Mouse (Mus musculus): ENCODE data around the gene Gm10097. TPM values are rescaled to one million over a fixed set of nuclear protein-coding genes. Genes with fewer than 3 reads are reported as not detected.

The Gm10097 gene
- polyA plus RNA-seq, 1 experiment = not detected

GRCm38 (mm10) chr10:5067113-5067512 lies 1.9 kb upstream of the Gm10097 start:
- H3K4me1 ChIP-seq (ENCODE audit: control insufficient read depth, insufficient read depth, insufficient read length, low read length) = no peaks in the 10 kb centered on the region
- no peak overlapping the region for H3K4me3 ChIP-seq (ENCODE audit: insufficient read depth, low read depth, low read length)
- no peak overlapping the region for H3K27ac ChIP-seq (replicated peaks; ENCODE audit: low read depth, low read length)

- no peak overlapping the region for H3K27ac ChIP-seq (replicated peaks; ENCODE audit: low read depth, low read length)
- no peaks in the 10 kb centered on the region for H3K4me1 ChIP-seq (ENCODE audit: control insufficient read depth, insufficient read depth, insufficient read length, low read length)
- H3K4me3 ChIP-seq (ENCODE audit: insufficient read depth, low read depth, low read length) = no peak overlapping the region
These were observed 1.4 kb downstream of the Gm10097 start for GRCm38 (mm10) chr10:5070168-5070940.

GRCm38 (mm10) chr10:5070941-5071231 lies 1.9 kb downstream of the Gm10097 start:
- Histone ChIP-seq H3K4me3 (ENCODE audit: insufficient read depth, low read depth, low read length) (no peak overlapping the region), H3K27ac (replicated peaks; ENCODE audit: low read depth, low read length) (peak overlapping the region; percentile 24; the same call in 1 of the 2 replicates)

GRCm38 (mm10) chr10:5072054-5072453 lies 3.1 kb downstream of the Gm10097 start:
- H3K27ac ChIP-seq (replicated peaks; ENCODE audit: low read depth, low read length) = no peak overlapping the region
- H3K4me1 ChIP-seq (ENCODE audit: control insufficient read depth, insufficient read depth, insufficient read length, low read length) = no peaks in the 10 kb centered on the region
- H3K4me3 ChIP-seq (ENCODE audit: insufficient read depth, low read depth, low read length) = no peak overlapping the region

More at GRCm38 (mm10) chr10:5070941-5071231, 1.9 kb downstream of the Gm10097 start:
- H3K4me1 ChIP-seq (ENCODE audit: control insufficient read depth, insufficient read depth, insufficient read length, low read length) = no peaks in the 10 kb centered on the region

GRCm38 (mm10) chr10:5075724-5076123 lies 6.7 kb downstream of the Gm10097 start:
- H3K4me1 ChIP-seq (ENCODE audit: control insufficient read depth, insufficient read depth, insufficient read length, low read length) = no peaks in the 10 kb centered on the region
- H3K4me3 ChIP-seq (ENCODE audit: insufficient read depth, low read depth, low read length) = no peak overlapping the region
- no peak overlapping the region for H3K27ac ChIP-seq (replicated peaks; ENCODE audit: low read depth, low read length)

- Histone ChIP-seq H3K27ac (replicated peaks; ENCODE audit: low read depth, low read length) (no peak overlapping the region), H3K4me1 (ENCODE audit: control insufficient read depth, insufficient read depth, insufficient read length, low read length) (no peaks in the 10 kb centered on the region), H3K4me3 (ENCODE audit: insufficient read depth, low read depth, low read length) (no peak overlapping the region)
These were observed 11.0 kb downstream of the Gm10097 start for GRCm38 (mm10) chr10:5079945-5080468.

GRCm38 (mm10) chr10:5083716-5084115 lies 14.7 kb downstream of the Gm10097 start:
- Histone ChIP-seq H3K27ac (replicated peaks; ENCODE audit: low read depth, low read length) (no peak overlapping the region), H3K4me1 (ENCODE audit: control insufficient read depth, insufficient read depth, insufficient read length, low read length) (no peaks in the 10 kb centered on the region), H3K4me3 (ENCODE audit: insufficient read depth, low read depth, low read length) (no peak overlapping the region)

GRCm38 (mm10) chr10:5085792-5086191 lies 16.8 kb downstream of the Gm10097 start:
- Histone ChIP-seq H3K4me3 (ENCODE audit: insufficient read depth, low read depth, low read length) (no peak overlapping the region), H3K4me1 (ENCODE audit: control insufficient read depth, insufficient read depth, insufficient read length, low read length) (no peaks in the 10 kb centered on the region), H3K27ac (replicated peaks; ENCODE audit: low read depth, low read length) (no peak overlapping the region)

GRCm38 (mm10) chr10:5086329-5086728 lies 17.3 kb downstream of the Gm10097 start:
- Histone ChIP-seq H3K4me3 (ENCODE audit: insufficient read depth, low read depth, low read length) (no peak overlapping the region), H3K27ac (replicated peaks; ENCODE audit: low read depth, low read length) (no peak overlapping the region), H3K4me1 (ENCODE audit: control insufficient read depth, insufficient read depth, insufficient read length, low read length) (no peaks in the 10 kb centered on the region)

- no peak overlapping the region for H3K4me3 ChIP-seq (ENCODE audit: insufficient read depth, low read depth, low read length)
- H3K4me1 ChIP-seq (ENCODE audit: control insufficient read depth, insufficient read depth, insufficient read length, low read length) = no peaks in the 10 kb centered on the region
- H3K27ac ChIP-seq (replicated peaks; ENCODE audit: low read depth, low read length) = no peak overlapping the region
These were observed 18.3 kb downstream of the Gm10097 start for GRCm38 (mm10) chr10:5087336-5087735.

GRCm38 (mm10) chr10:5089133-5089532 lies 20.1 kb downstream of the Gm10097 start:
- Histone ChIP-seq H3K4me1 (ENCODE audit: control insufficient read depth, insufficient read depth, insufficient read length, low read length) (no peaks in the 10 kb centered on the region), H3K27ac (replicated peaks; ENCODE audit: low read depth, low read length) (no peak overlapping the region), H3K4me3 (ENCODE audit: insufficient read depth, low read depth, low read length) (no peak overlapping the region)

- no peaks in the 10 kb centered on the region for H3K4me1 ChIP-seq (ENCODE audit: control insufficient read depth, insufficient read depth, insufficient read length, low read length)
These were observed 28.2 kb downstream of the Gm10097 start for GRCm38 (mm10) chr10:5096996-5097753.

GRCm38 (mm10) chr10:5097754-5098137 lies 28.8 kb downstream of the Gm10097 start:
- no peak overlapping the region for H3K4me3 ChIP-seq (ENCODE audit: insufficient read depth, low read depth, low read length)
- no peak overlapping the region for H3K27ac ChIP-seq (replicated peaks; ENCODE audit: low read depth, low read length)
- H3K4me1 ChIP-seq (ENCODE audit: control insufficient read depth, insufficient read depth, insufficient read length, low read length) = no peaks in the 10 kb centered on the region

More at GRCm38 (mm10) chr10:5096996-5097753, 28.2 kb downstream of the Gm10097 start:
- H3K27ac ChIP-seq (replicated peaks; ENCODE audit: low read depth, low read length) = no peak overlapping the region
- H3K4me3 ChIP-seq (ENCODE audit: insufficient read depth, low read depth, low read length) = no peak overlapping the region

- Histone ChIP-seq H3K27ac (replicated peaks; ENCODE audit: low read depth, low read length) (no peak overlapping the region; the same call in 1 of the 2 replicates), H3K4me1 (ENCODE audit: control insufficient read depth, insufficient read depth, insufficient read length, low read length) (no peaks in the 10 kb centered on the region), H3K4me3 (ENCODE audit: insufficient read depth, low read depth, low read length) (no peak overlapping the region)
These were observed 41.8 kb downstream of the Gm10097 start for GRCm38 (mm10) chr10:5110773-5111172.

GRCm38 (mm10) chr10:5116155-5116554 lies 47.2 kb downstream of the Gm10097 start:
- Histone ChIP-seq H3K4me3 (ENCODE audit: insufficient read depth, low read depth, low read length) (no peak overlapping the region), H3K27ac (replicated peaks; ENCODE audit: low read depth, low read length) (no peak overlapping the region), H3K4me1 (ENCODE audit: control insufficient read depth, insufficient read depth, insufficient read length, low read length) (no peaks in the 10 kb centered on the region)
